Mouse (Mus musculus): ENCODE results near the gene Vmn1r1. TPM values are rescaled to one million over a fixed set of nuclear protein-coding genes. Genes with fewer than 3 reads are reported as not detected.
A peak's percentile ranks its signal among the peaks of the same experiment; 100 is the strongest.

The Vmn1r1 gene
- total RNA-seq, 2 experiments from 2014 or later = not detected

- no peak for DNase-seq
Observed at GRCm38 (mm10) chr1:182137204-182138125, 26.8 kb downstream of the Vmn1r1 start.

- DNase-seq = peak; percentile 55
Observed at GRCm38 (mm10) chr1:182130830-182131229, 33.5 kb downstream of the Vmn1r1 start.

- peak; percentile 90 for DNase-seq
Observed at GRCm38 (mm10) chr1:182124924-182125368, 39.3 kb downstream of the Vmn1r1 start.

GRCm38 (mm10) chr1:182124506-182124905 is 39.8 kb downstream of the Vmn1r1 start, which contains the start of gene Srp9:
TSS of gene Srp9 (plus strand) at chr1:182124737.
- DNase-seq = peak; percentile 99

GRCm38 (mm10) chr1:182122413-182122812 is 41.9 kb downstream of the Vmn1r1 start:
- no peak for DNase-seq

GRCm38 (mm10) chr1:182115651-182116408 is 48.5 kb downstream of the Vmn1r1 start:
- DNase-seq = peak; percentile 67

GRCm38 (mm10) chr1:182115197-182115596 is 49.1 kb downstream of the Vmn1r1 start:
- DNase-seq = peak; percentile 68

- DNase-seq = no peak
Observed at GRCm38 (mm10) chr1:182113587-182114500, 50.4 kb downstream of the Vmn1r1 start.

GRCm38 (mm10) chr1:182113131-182113530 is 51.2 kb downstream of the Vmn1r1 start:
- no peak for DNase-seq

- DNase-seq = no peak
Observed at GRCm38 (mm10) chr1:182112385-182112784, 51.9 kb downstream of the Vmn1r1 start.

- DNase-seq = peak; percentile 61
Observed at GRCm38 (mm10) chr1:182111386-182112317, 52.6 kb downstream of the Vmn1r1 start.

- DNase-seq = peak; percentile 46
Observed at GRCm38 (mm10) chr1:182110708-182111385, 53.4 kb downstream of the Vmn1r1 start.

GRCm38 (mm10) chr1:182110185-182110584 is 54.1 kb downstream of the Vmn1r1 start:
- DNase-seq = no peak

GRCm38 (mm10) chr1:182108397-182109099 is 55.7 kb downstream of the Vmn1r1 start:
- DNase-seq = peak; percentile 27

- no peak for DNase-seq
Observed at GRCm38 (mm10) chr1:182107251-182107650, 57.0 kb downstream of the Vmn1r1 start.

- no peak for DNase-seq
Observed at GRCm38 (mm10) chr1:182105023-182105422, 59.3 kb downstream of the Vmn1r1 start.

Data from adrenal gland, postnatal 10 days (tissue).